In the genomic region with DNA sequence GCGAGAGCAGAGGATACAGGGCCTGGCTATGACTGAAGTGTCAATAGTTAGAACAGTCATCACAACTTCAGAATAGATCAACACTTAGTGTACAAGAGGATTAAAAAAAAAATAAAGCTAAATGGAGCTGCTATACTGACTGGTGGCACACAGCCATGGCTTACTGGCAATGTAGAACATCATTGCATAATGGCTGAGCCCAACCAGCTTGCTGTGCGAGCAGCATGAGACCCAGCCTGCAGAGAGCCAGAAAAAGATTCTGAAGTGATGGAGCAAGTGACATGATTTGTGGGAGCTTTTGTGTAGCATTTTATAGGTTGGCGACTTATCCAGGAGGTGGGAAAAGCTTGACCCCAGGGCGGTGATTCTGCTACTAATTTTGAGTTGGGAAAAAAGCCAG, we compare ENCODE assay signal across 9 mouse cellular contexts.
DNase-seq lines count a peak whose midpoint lies in the region; ATAC-seq and TF ChIP-seq lines count a peak whose summit lies in the region.
"Had no signal": no experiment of that assay in that cellular context is flagged by ENCODE, and none has a peak within 500 bp of the region (broad histone marks: within the 10 kb centered on the region; RNA-seq: fewer than 3 reads in every experiment).

No protein-coding gene starts in this region.

- no peak for TF ChIP-seq CTCF in small intestine, adult 2 months (IDR thresholded peaks at IDR 0.05; ENCODE audit: extremely low read depth, insufficient read length, insufficient replicate concordance, low read depth, low read length)

- H3K9me3 ChIP-seq in heart, embryonic 14.5 days (ENCODE audit: control insufficient read depth, low read length), result no peaks in the 10 kb centered on the region
- H3K9me3 ChIP-seq: limb, embryonic 15.5 days had no signal

- WGBS in heart, embryonic 14.5 days, result 32% methylated on average over 4 of the region's 4 CpGs
- 73% methylated on average over 4 of the region's 4 CpGs for WGBS in small intestine, adult 2 months

- 0 out of 2 replicates have a peak overlapping the region, but pooled peaks have one; percentile 29 for H3K4me2 ChIP-seq in heart, embryonic 14.5 days (ENCODE audit: low read length)
- H3K4me2 ChIP-seq: limb, embryonic 15.5 days had no signal

- TF ChIP-seq POLR2A in small intestine, adult 2 months (IDR thresholded peaks at IDR 0.05; ENCODE audit: low read depth, low read length), result no peak

- H3K36me3 ChIP-seq in heart, embryonic 14.5 days (ENCODE audit: control insufficient read depth, insufficient read depth, low read length), result no peaks in the 10 kb centered on the region
- no peaks in the 10 kb centered on the region for H3K36me3 ChIP-seq in small intestine, adult 2 months (ENCODE audit: control insufficient read depth, insufficient read depth, low read length)
- H3K36me3 ChIP-seq: limb, embryonic 15.5 days had no signal

- H3K27me3 ChIP-seq in heart, embryonic 14.5 days (ENCODE audit: control insufficient read depth, insufficient read depth, low read length), result no peaks in the 10 kb centered on the region
- H3K27me3 ChIP-seq in small intestine, adult 2 months (ENCODE audit: control insufficient read depth, insufficient read depth, low read length), result no peaks in the 10 kb centered on the region
- H3K27me3 ChIP-seq: limb, embryonic 15.5 days had no signal

- ATAC-seq in heart, embryonic 14.5 days (ENCODE audit: insufficient number of reproducible peaks, insufficient read depth, low FRiP score, low read depth), result peak; percentile 66; the same call in 1 of the 2 replicates
- no peak for ATAC-seq in erythroblast, adult 5-6 weeks (replicated peaks; ENCODE audit: low FRiP score, poor library complexity, severe bottlenecking)

- H3K4me1 ChIP-seq in heart, embryonic 14.5 days (ENCODE audit: control insufficient read depth in 2 of 2, insufficient read depth in 2 of 2, low read length in 2 of 2), result peaks cover 7 to 8% of the 10 kb centered on the region in 2 experiments
- no peaks in the 10 kb centered on the region for H3K4me1 ChIP-seq in small intestine, adult 2 months (ENCODE audit: control insufficient read depth, insufficient read depth, insufficient read length, low read length)

- intact Hi-C loops in left cerebral cortex, postnatal 4 days (cut with DNase I), result no loop called here

- peak overlapping the region; percentile 70 to 84 for H3K27ac ChIP-seq in heart, embryonic 14.5 days (replicated peaks in 1 of 2; ENCODE audit: control insufficient read depth in 1 of 2, insufficient read depth in 1 of 2, low read depth in 2 of 2, low read length in 2 of 2)
- H3K27ac ChIP-seq in small intestine, adult 2 months (ENCODE audit: insufficient read depth, low read depth, low read length), result peak overlapping the region; percentile 29; the same call in 1 of the 2 replicates
- H3K27ac ChIP-seq: limb, embryonic 15.5 days had no signal

- H3K4me3 ChIP-seq in heart, embryonic 14.5 days (ENCODE audit: control insufficient read depth in 1 of 2, insufficient read depth in 1 of 2, low read depth in 1 of 2, low read length in 2 of 2), result no peak overlapping the region
- no peak overlapping the region for H3K4me3 ChIP-seq in small intestine, adult 2 months (ENCODE audit: low read depth, low read length)
- H3K4me3 ChIP-seq: limb, embryonic 15.5 days had no signal

- DNase-seq in cerebellum, adult 9-10 months, result peak; percentile 7
- DNase-seq in cerebellum, adult 11 months, result no peak
- DNase-seq in ovary, postnatal 14 days (ENCODE audit: low spot score), result peak; percentile 6
- DNase-seq in ovary, adult 18-20 months (ENCODE audit: low spot score), result no peak
- peak; percentile 51 for DNase-seq in left cerebral cortex, postnatal 4 days

- no peak overlapping the region; the same call in 1 of the 2 replicates for H3K9ac ChIP-seq in heart, embryonic 14.5 days (ENCODE audit: low read length)
- H3K9ac ChIP-seq: limb, embryonic 15.5 days had no signal

Comparison
In these comparisons a context has a peak if more than half of its experiments do, and no peak if none do; other contexts are left out.
1. DNase-seq: peak in cerebellum, adult 9-10 months (single experiment), ovary, postnatal 14 days (single experiment) and left cerebral cortex, postnatal 4 days (single experiment); none in cerebellum, adult 11 months (single experiment) and ovary, adult 18-20 months (single experiment).